10 mouse cellular contexts compared by ENCODE assay signal in genomic region chr7:144781337-144781736, GRCm38 (mm10). TPM values are rescaled to one million over a fixed set of nuclear protein-coding genes. Genes with fewer than 3 reads are reported as not detected.
A peak's percentile ranks its signal among the peaks of the same experiment; 100 is the strongest.
DNase-seq lines count a peak whose midpoint lies in the region; ATAC-seq and TF ChIP-seq lines count a peak whose summit lies in the region.
"Had no signal": no experiment of that assay in that cellular context is flagged by ENCODE, and none has a peak within 500 bp of the region (broad histone marks: within the 10 kb centered on the region; RNA-seq: fewer than 3 reads in every experiment).

No protein-coding gene starts in this region.

- no peak overlapping the region for H3K27ac ChIP-seq in forebrain, embryonic 14.5 days (ENCODE audit: low read depth, low read length)
- no peak overlapping the region for H3K27ac ChIP-seq in forebrain, embryonic 16.5 days (ENCODE audit: low read length)
- no peak overlapping the region for H3K27ac ChIP-seq in testis, adult 2 months (ENCODE audit: control insufficient read depth, insufficient read depth, low read depth, low read length)
- no peak overlapping the region for H3K27ac ChIP-seq in intestine, embryonic 15.5 days
- H3K27ac ChIP-seq in midbrain, postnatal 0 days (ENCODE audit: low read depth, low read length), result no peak overlapping the region
- H3K27ac ChIP-seq: hindbrain, embryonic 15.5 days; neural tube, embryonic 13.5 days had no signal

- H3K27me3 ChIP-seq in forebrain, embryonic 14.5 days (replicated peaks; ENCODE audit: control insufficient read depth, insufficient read depth, low read length), result no peaks in the 10 kb centered on the region
- H3K27me3 ChIP-seq in forebrain, embryonic 16.5 days (replicated peaks; ENCODE audit: control insufficient read depth, insufficient read depth, low read length), result no peaks in the 10 kb centered on the region
- no peaks in the 10 kb centered on the region for H3K27me3 ChIP-seq in testis, adult 2 months (ENCODE audit: control insufficient read depth, insufficient read depth, low read length)
- H3K27me3 ChIP-seq in intestine, embryonic 15.5 days (replicated peaks), result no peaks in the 10 kb centered on the region
- H3K27me3 ChIP-seq in midbrain, postnatal 0 days (ENCODE audit: insufficient read depth, low read length), result no peaks in the 10 kb centered on the region
- H3K27me3 ChIP-seq: neural tube, embryonic 13.5 days had no signal

- TF ChIP-seq POLR2A in testis, adult 2 months (IDR thresholded peaks at IDR 0.05; ENCODE audit: control insufficient read depth, low read depth, low read length), result no peak

- ATAC-seq in forebrain, embryonic 14.5 days, result no peak
- ATAC-seq in forebrain, embryonic 16.5 days, result no peak
- ATAC-seq in intestine, embryonic 15.5 days, result peak; percentile 30; the same call in 1 of the 2 replicates
- no peak for ATAC-seq in midbrain, postnatal 0 days (ENCODE audit: low FRiP score)

- H3K36me3 ChIP-seq in forebrain, embryonic 14.5 days (ENCODE audit: control insufficient read depth, insufficient read depth, low read length), result no peaks in the 10 kb centered on the region
- no peaks in the 10 kb centered on the region for H3K36me3 ChIP-seq in forebrain, embryonic 16.5 days (ENCODE audit: control insufficient read depth, insufficient read depth)
- H3K36me3 ChIP-seq in testis, adult 2 months (ENCODE audit: control insufficient read depth, insufficient read depth, low read length), result no peaks in the 10 kb centered on the region
- H3K36me3 ChIP-seq in intestine, embryonic 15.5 days, result no peaks in the 10 kb centered on the region
- no peaks in the 10 kb centered on the region for H3K36me3 ChIP-seq in midbrain, postnatal 0 days (ENCODE audit: insufficient read depth, low read length)
- H3K36me3 ChIP-seq: hindbrain, embryonic 15.5 days; neural tube, embryonic 13.5 days had no signal

- H3K9me3 ChIP-seq in forebrain, embryonic 14.5 days (replicated peaks; ENCODE audit: control insufficient read depth, low read length), result no peaks in the 10 kb centered on the region
- no peaks in the 10 kb centered on the region for H3K9me3 ChIP-seq in forebrain, embryonic 16.5 days (ENCODE audit: control insufficient read depth, low read length)
- no peaks in the 10 kb centered on the region for H3K9me3 ChIP-seq in intestine, embryonic 15.5 days
- H3K9me3 ChIP-seq in midbrain, postnatal 0 days (ENCODE audit: low read length), result no peaks in the 10 kb centered on the region
- H3K9me3 ChIP-seq: hindbrain, embryonic 15.5 days; neural tube, embryonic 13.5 days had no signal

- H3K4me2 ChIP-seq in forebrain, embryonic 14.5 days (ENCODE audit: low read length), result no peak overlapping the region
- H3K4me2 ChIP-seq in forebrain, embryonic 16.5 days (ENCODE audit: low read length), result no peak overlapping the region
- H3K4me2 ChIP-seq in intestine, embryonic 15.5 days (replicated peaks), result no peak overlapping the region
- H3K4me2 ChIP-seq in midbrain, postnatal 0 days (ENCODE audit: low read depth, low read length, poor library complexity, severe bottlenecking), result no peak overlapping the region
- H3K4me2 ChIP-seq: hindbrain, embryonic 15.5 days; neural tube, embryonic 13.5 days had no signal

- peak; percentile 20 for DNase-seq in forebrain, embryonic 14.5 days (ENCODE audit: low spot score)
- no peak for DNase-seq in testis, postnatal 14 days (ENCODE audit: low spot score)
- no peak for DNase-seq in midbrain, postnatal 0 days (ENCODE audit: low spot score)
- DNase-seq in spleen, adult 18-20 months, result no peak
- no peak for DNase-seq in cerebellum, adult 11 months

- H3K4me1 ChIP-seq in forebrain, embryonic 14.5 days (ENCODE audit: control insufficient read depth, insufficient read depth, low read length), result no peaks in the 10 kb centered on the region
- no peaks in the 10 kb centered on the region for H3K4me1 ChIP-seq in forebrain, embryonic 16.5 days (replicated peaks; ENCODE audit: control insufficient read depth, insufficient read depth, low read length)
- H3K4me1 ChIP-seq in testis, adult 2 months (ENCODE audit: control insufficient read depth, insufficient read depth, low read length), result no peaks in the 10 kb centered on the region
- H3K4me1 ChIP-seq in intestine, embryonic 15.5 days (replicated peaks), result peaks cover 20% of the 10 kb centered on the region
- no peaks in the 10 kb centered on the region for H3K4me1 ChIP-seq in midbrain, postnatal 0 days (ENCODE audit: insufficient read depth, low read length)
- H3K4me1 ChIP-seq: hindbrain, embryonic 15.5 days; neural tube, embryonic 13.5 days had no signal

- no peak overlapping the region for H3K9ac ChIP-seq in forebrain, embryonic 14.5 days (ENCODE audit: low read length)
- H3K9ac ChIP-seq in forebrain, embryonic 16.5 days (replicated peaks; ENCODE audit: low read depth, low read length), result no peak overlapping the region
- H3K9ac ChIP-seq in intestine, embryonic 15.5 days, result no peak overlapping the region
- no peak overlapping the region for H3K9ac ChIP-seq in midbrain, postnatal 0 days (replicated peaks; ENCODE audit: low read length, poor library complexity, severe bottlenecking)
- H3K9ac ChIP-seq: hindbrain, embryonic 15.5 days; neural tube, embryonic 13.5 days had no signal

- 34% methylated on average over 5 of the region's 5 CpGs for WGBS in forebrain, embryonic 14.5 days
- 41% methylated on average over 5 of the region's 5 CpGs for WGBS in forebrain, embryonic 16.5 days
- 70% methylated on average over 5 of the region's 5 CpGs for WGBS in intestine, embryonic 15.5 days
- WGBS in midbrain, postnatal 0 days, result 54% methylated on average over 5 of the region's 5 CpGs

- TF ChIP-seq CTCF in testis, adult 2 months (IDR thresholded peaks at IDR 0.05; ENCODE audit: control insufficient read depth, insufficient read depth, insufficient replicate concordance, low read depth, low read length), result peak; percentile 74; the same call in 1 of the 2 replicates
- peak; percentile 57 for TF ChIP-seq CTCF in midbrain, postnatal 0 days (IDR thresholded peaks at IDR 0.05)

- no peak overlapping the region for H3K4me3 ChIP-seq in forebrain, embryonic 14.5 days (ENCODE audit: low read depth, low read length)
- no peak overlapping the region for H3K4me3 ChIP-seq in forebrain, embryonic 16.5 days (replicated peaks; ENCODE audit: low read length)
- no peak overlapping the region for H3K4me3 ChIP-seq in testis, adult 2 months (ENCODE audit: control insufficient read depth, low read depth, low read length)
- no peak overlapping the region for H3K4me3 ChIP-seq in intestine, embryonic 15.5 days (replicated peaks)
- no peak overlapping the region for H3K4me3 ChIP-seq in midbrain, postnatal 0 days (ENCODE audit: low read depth, low read length)
- H3K4me3 ChIP-seq: hindbrain, embryonic 15.5 days; neural tube, embryonic 13.5 days had no signal

RNA-seq across cellular contexts. Expression of gene Ano1, which starts 29.6 kb away (rescaled TPM):
- polyA plus RNA-seq in forebrain, embryonic 14.5 days (2014; fragmentation: Nextera tagmentation; extraction: Ambion mirVana), result 6.0 and 7.8 TPM in 2 replicates
- polyA plus RNA-seq in forebrain, embryonic 16.5 days (2015; fragmentation: Nextera tagmentation; extraction: Ambion mirVana), result 8.0 and 9.4 TPM in 2 replicates
- 27.3 and 28.2 TPM in 2 replicates for polyA plus RNA-seq in testis, adult 2 months (2012; rRNA removed)
- 23.6 and 27.8 TPM in 2 replicates for polyA plus RNA-seq in intestine, embryonic 15.5 days (2015; fragmentation: Nextera tagmentation; extraction: Ambion mirVana)
- total RNA-seq in midbrain, postnatal 0 days (2014; rRNA removed), result 11.6 and 13.5 TPM in 2 replicates
- polyA plus RNA-seq in midbrain, postnatal 0 days (2015; fragmentation: Nextera tagmentation; extraction: Ambion mirVana), result 5.8 and 7.5 TPM in 2 replicates

RNA-seq across cellular contexts. Expression of gene Fgf3, which starts 56.5 kb away (rescaled TPM):
- 2.0 and 3.2 TPM in 2 replicates for polyA plus RNA-seq in forebrain, embryonic 14.5 days (2014; fragmentation: Nextera tagmentation; extraction: Ambion mirVana)
- 2.1 and 3.5 TPM in 2 replicates for polyA plus RNA-seq in forebrain, embryonic 16.5 days (2015; fragmentation: Nextera tagmentation; extraction: Ambion mirVana)
- polyA plus RNA-seq in testis, adult 2 months (2012; rRNA removed), result 0.10 TPM in 1 of 2 replicates, not detected in the other
- not detected in 2 replicates for polyA plus RNA-seq in intestine, embryonic 15.5 days (2015; fragmentation: Nextera tagmentation; extraction: Ambion mirVana)
- total RNA-seq in midbrain, postnatal 0 days (2014; rRNA removed), result 0.85 and 3.5 TPM in 2 replicates
- 0.33 and 1.2 TPM in 2 replicates for polyA plus RNA-seq in midbrain, postnatal 0 days (2015; fragmentation: Nextera tagmentation; extraction: Ambion mirVana)
